Mouse (Mus musculus) cerebellum, adult 2 months (tissue): ENCODE results near the gene Rsrc1.

ENCODE experiments used
- CTCF ChIP-seq: fragments of 200-500 bp; IDR thresholded peaks from 2 replicates; pipeline ENCODE4 v1.5.1; 2011; ENCODE audit warnings: low read depth, mild to moderate bottlenecking, control low read depth, low read length, moderate library complexity, borderline replicate concordance; ENCODE audit not compliant: insufficient read depth
- POLR2A ChIP-seq: fragments of 200-500 bp; IDR thresholded peaks from 2 replicates; pipeline ENCODE4 v1.6.1; 2011; ENCODE audit warnings: low read length, control low read depth, borderline replicate concordance; ENCODE audit not compliant: insufficient read depth

GRCm38 (mm10) chr3:67346674-67347073, 365.5 kb downstream of the Rsrc1 start:
- TF ChIP-seq CTCF = no peak
- TF ChIP-seq POLR2A = no peak
